Mouse (Mus musculus) kidney, adult 8-10 months (tissue): Measurements from ENCODE around the gene Gcc2.
"Not testable (repeated sequence)": the region's sequence is repeated elsewhere in the genome, so short reads cannot be mapped to it uniquely, and the experiment has no call there.

Experiments used
- DNase-seq, 2 experiments: peaks; one replicate each; pipeline ENCODE4 v3.0.0; 2022

The Gcc2 gene

GRCm38 (mm10) chr10:58231779-58232640 is 23.3 kb upstream of the Gcc2 start:
- DNase-seq = peak; percentile 59 to 66

- DNase-seq = not testable (repeated sequence)
Measured at GRCm38 (mm10) chr10:58232641-58232969, 22.7 kb upstream of the Gcc2 start, which contains the start of gene Duxf3. TSS of gene Duxf3 (minus strand) at chr10:58232675.

GRCm38 (mm10) chr10:58233054-58233739 is 22.1 kb upstream of the Gcc2 start:
- not testable (repeated sequence) for DNase-seq

GRCm38 (mm10) chr10:58233740-58234121 is 21.6 kb upstream of the Gcc2 start:
- DNase-seq = not testable (repeated sequence)

GRCm38 (mm10) chr10:58234985-58235384 is 20.3 kb upstream of the Gcc2 start:
- not testable (repeated sequence) for DNase-seq

GRCm38 (mm10) chr10:58236613-58237012 is 18.7 kb upstream of the Gcc2 start, which contains the start of gene Gm4981:
TSS of gene Gm4981 (minus strand) at chr10:58236701.
- no peak for DNase-seq

GRCm38 (mm10) chr10:58238984-58239740 is 16.1 kb upstream of the Gcc2 start:
- peak in 1 of 2 experiments; percentile 58 for DNase-seq

- no peak for DNase-seq
Measured at GRCm38 (mm10) chr10:58249535-58249934, 5.8 kb upstream of the Gcc2 start.

- peak in 1 of 2 experiments; percentile 8 for DNase-seq
Measured at GRCm38 (mm10) chr10:58254635-58255175, 592 bp upstream of the Gcc2 start.

- peak in 1 of 2 experiments; percentile 15 for DNase-seq
Measured at GRCm38 (mm10) chr10:58255954-58256353, 657 bp downstream of the Gcc2 start.

GRCm38 (mm10) chr10:58258466-58258865 is 3.2 kb downstream of the Gcc2 start:
- no peak for DNase-seq

- DNase-seq = no peak
Measured at GRCm38 (mm10) chr10:58282238-58282637, 26.9 kb downstream of the Gcc2 start.

GRCm38 (mm10) chr10:58290742-58291141 is 35.4 kb downstream of the Gcc2 start:
- DNase-seq = no peak

- no peak for DNase-seq
Measured at GRCm38 (mm10) chr10:58294246-58294645, 38.9 kb downstream of the Gcc2 start.

- DNase-seq = no peak
Measured at GRCm38 (mm10) chr10:58295605-58296004, 40.3 kb downstream of the Gcc2 start.

GRCm38 (mm10) chr10:58304996-58305395 is 49.7 kb downstream of the Gcc2 start:
- no peak for DNase-seq

- no peak for DNase-seq
Measured at GRCm38 (mm10) chr10:58306897-58307296, 51.6 kb downstream of the Gcc2 start.

GRCm38 (mm10) chr10:58310791-58311190 is 55.5 kb downstream of the Gcc2 start:
- DNase-seq = no peak

- no peak for DNase-seq
Measured at GRCm38 (mm10) chr10:58312887-58313286, 57.6 kb downstream of the Gcc2 start.

GRCm38 (mm10) chr10:58320881-58321280 is 65.6 kb downstream of the Gcc2 start:
- DNase-seq = no peak

- DNase-seq = no peak
Measured at GRCm38 (mm10) chr10:58322361-58323027, 67.2 kb downstream of the Gcc2 start.
